Mouse (Mus musculus) ES-E14 (cell line): Measurements from ENCODE around the gene Hirip3. TPM values are rescaled to one million over a fixed set of nuclear protein-coding genes. Genes with fewer than 3 reads are reported as not detected.
A peak's percentile ranks its signal among the peaks of the same experiment; 100 is the strongest.

Source experiments
- DNase-seq: peaks from one replicate; pipeline ENCODE4 v3.0.0-alpha.2; 2013; ENCODE audit warnings: low read depth, low spot score
- H3K27ac ChIP-seq: 2 replicates; pipeline ENCODE4 v1.5.1; 2012; ENCODE audit warnings: low read depth, mild to moderate bottlenecking, low read length, moderate library complexity, mixed read lengths; ENCODE audit not compliant: poor library complexity, insufficient read depth, severe bottlenecking
- H3K36me3 ChIP-seq: 2 replicates; pipeline ENCODE4 v1.6.1; 2012; ENCODE audit warnings: mild to moderate bottlenecking, low read length, moderate library complexity, mixed read lengths; ENCODE audit not compliant: control insufficient read depth, poor library complexity, insufficient read depth, severe bottlenecking
- H3K4me1 ChIP-seq, 2 experiments: fragments of 150-350 bp in 1 of 2; sonication (generic) in 1 of 2; 2 replicates each; pipeline ENCODE4 v1.6.1; 2012; ENCODE audit warnings: low read length in 2 of 2, mild to moderate bottlenecking in 1 of 2, mixed read lengths in 1 of 2; ENCODE audit not compliant: control insufficient read depth in 2 of 2, insufficient read depth in 2 of 2, poor library complexity in 1 of 2
- H3K4me3 ChIP-seq, 2 experiments: fragments of 150-350 bp in 1 of 2; sonication (generic) in 1 of 2; 2 replicates each; pipeline ENCODE4 v1.5.1; 2012; ENCODE audit warnings: low read length in 2 of 2, low read depth in 1 of 2, mild to moderate bottlenecking in 1 of 2, mixed read lengths in 1 of 2; ENCODE audit not compliant: insufficient read depth in 1 of 2, poor library complexity in 1 of 2, severe bottlenecking in 1 of 2
- H3K9ac ChIP-seq: 2 replicates; pipeline ENCODE4 v1.6.1; 2012; ENCODE audit warnings: low read depth, mild to moderate bottlenecking, low read length, mixed read lengths; ENCODE audit not compliant: poor library complexity, insufficient read depth, severe bottlenecking
- H3K9me3 ChIP-seq: fragments of 150-350 bp; sonication (generic); 2 replicates; pipeline ENCODE4 v1.6.1; 2012; ENCODE audit warnings: low read depth, mild to moderate bottlenecking, low read length; ENCODE audit not compliant: control insufficient read depth, insufficient read depth
- CHD2 ChIP-seq: IDR thresholded peaks from 2 replicates; pipeline ENCODE4 v1.6.1; 2014; ENCODE audit warnings: mild to moderate bottlenecking, low read depth, low read length, inconsistent platforms
- HCFC1 ChIP-seq: IDR thresholded peaks from 2 replicates; pipeline ENCODE4 v1.6.1; 2012; ENCODE audit warnings: low read length, inconsistent platforms, borderline replicate concordance; ENCODE audit not compliant: insufficient read depth
- MAFK ChIP-seq: IDR thresholded peaks from 2 replicates; pipeline ENCODE4 v1.6.1; 2014; ENCODE audit warnings: mild to moderate bottlenecking, low read depth, low read length, inconsistent platforms; ENCODE audit not compliant: insufficient read depth
- ZC3H11A ChIP-seq: IDR thresholded peaks from 2 replicates; pipeline ENCODE4 v1.6.1; 2012; ENCODE audit warnings: low read depth, mild to moderate bottlenecking, inconsistent platforms, low read length, borderline replicate concordance
- ZNF384 ChIP-seq: IDR thresholded peaks from 2 replicates; pipeline ENCODE4 v1.6.1; 2012; ENCODE audit warnings: low read depth, low read length, inconsistent platforms
- in situ Hi-C, 2 experiments: fragments of 600-800 bp; cut with MboI; formaldehyde crosslinking; loops; one replicate each; pipeline ENCODE4 v1.15.1; 2025; ENCODE audit warnings: low sequenced_read_pairs in 2 of 2, inconsistent platforms in 1 of 2; ENCODE audit not compliant: unreplicated experiment in 2 of 2
- total RNA-seq: library from RNA; depleted of rRNA; stranded (reverse); fragments of 300-350 nt; gene quantifications from 2 replicates; pipeline ENCODE4 v1.2.3, GENCODE M21; 2012

Hirip3 gene
- total RNA-seq, 1 experiment: 99.7 TPM

GRCm38 (mm10) chr7:126856741-126857420 lies 4.9 kb upstream of the Hirip3 start:
- Histone ChIP-seq H3K4me3 (no peak overlapping the region), H3K9ac (peak overlapping the region; percentile 8; the same call in 1 of the 2 replicates), H3K36me3 (peaks cover 72% of the 10 kb centered on the region), H3K4me1 (peaks cover 6 to 36% of the 10 kb centered on the region in 2 experiments), H3K9me3 (no peaks in the 10 kb centered on the region), H3K27ac (peak overlapping the region; percentile 29; the same call in 1 of the 2 replicates)
- in situ Hi-C loops: no loop called here
- peak; percentile 66 for DNase-seq
- TF ChIP-seq ZC3H11A: no peak
- TF ChIP-seq HCFC1: no peak
- TF ChIP-seq MAFK: no peak
- no peak for TF ChIP-seq CHD2
- TF ChIP-seq ZNF384: no peak

- DNase-seq: no peak
- peaks cover 54% of the 10 kb centered on the region for H3K36me3 ChIP-seq
- H3K9me3 ChIP-seq: no peaks in the 10 kb centered on the region
- peaks cover 0 to 19% of the 10 kb centered on the region in 2 experiments for H3K4me1 ChIP-seq
- peak overlapping the region; percentile 77 to 86 for H3K4me3 ChIP-seq
- no peak for TF ChIP-seq HCFC1
- no peak for TF ChIP-seq ZNF384
- no peak for TF ChIP-seq ZC3H11A
- no peak for TF ChIP-seq CHD2
- no peak for TF ChIP-seq MAFK
- in situ Hi-C loops: no loop called here
- peak overlapping the region; percentile 87 for H3K9ac ChIP-seq
- H3K27ac ChIP-seq: peak overlapping the region; percentile 15; the same call in 1 of the 2 replicates
Observed at GRCm38 (mm10) chr7:126860987-126861386, 785 bp upstream of the Hirip3 start.

DNA sequence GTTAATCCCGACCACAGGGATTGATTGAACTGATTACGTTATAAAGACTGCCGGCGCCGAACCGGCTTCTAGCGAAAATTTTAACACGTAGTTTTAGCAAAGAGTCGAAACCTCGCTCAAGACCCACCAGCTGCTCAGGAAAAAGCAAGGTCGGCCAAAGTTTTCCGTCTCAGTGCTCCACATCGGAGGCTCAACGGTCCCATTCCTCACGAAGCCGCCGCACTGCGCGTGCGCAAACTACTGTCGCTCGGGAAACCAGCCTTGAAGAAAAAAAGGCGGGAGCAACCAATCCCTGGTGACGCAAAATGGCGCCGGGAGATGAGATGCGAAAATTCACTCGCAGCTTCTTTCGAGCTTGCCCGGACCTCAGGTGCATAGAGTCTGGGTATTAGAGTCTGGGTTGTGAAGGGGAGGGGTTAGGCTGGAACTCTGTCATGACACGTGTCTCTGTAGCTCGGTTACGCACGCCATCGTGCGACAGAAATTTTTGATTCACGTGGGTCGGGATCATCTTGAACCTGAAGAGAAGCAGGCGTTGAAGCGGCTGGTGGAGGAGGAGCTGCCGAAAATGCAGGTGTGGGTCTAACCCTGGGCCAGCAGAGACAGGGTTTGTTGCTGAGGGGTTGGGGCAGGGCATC lies 494 bp downstream of the Hirip3 start, which contains the start of gene Ino80e:
Ino80e (minus strand) TSS at position 231 of the 638 bp plus-strand sequence.
- DNase-seq: peak; percentile 96
- in situ Hi-C loops: no loop called here
- peak within 1 kb of the TSS; percentile 84 for H3K27ac ChIP-seq
- H3K9me3 ChIP-seq: no peaks in the 10 kb centered on the region
- H3K9ac ChIP-seq: peak within 1 kb of the TSS; percentile 87
- H3K4me1 ChIP-seq: peaks cover 0 to 16% of the 10 kb centered on the region in 2 experiments; a peak in 3 of 4 replicates
- H3K36me3 ChIP-seq: peaks cover 55% of the 10 kb centered on the region
- no peak for TF ChIP-seq ZC3H11A
- 0 out of 2 replicates have a peak, but pooled peaks have one; percentile 24 for TF ChIP-seq ZNF384
- H3K4me3 ChIP-seq: peak within 1 kb of the TSS; percentile 77 to 86

DNA sequence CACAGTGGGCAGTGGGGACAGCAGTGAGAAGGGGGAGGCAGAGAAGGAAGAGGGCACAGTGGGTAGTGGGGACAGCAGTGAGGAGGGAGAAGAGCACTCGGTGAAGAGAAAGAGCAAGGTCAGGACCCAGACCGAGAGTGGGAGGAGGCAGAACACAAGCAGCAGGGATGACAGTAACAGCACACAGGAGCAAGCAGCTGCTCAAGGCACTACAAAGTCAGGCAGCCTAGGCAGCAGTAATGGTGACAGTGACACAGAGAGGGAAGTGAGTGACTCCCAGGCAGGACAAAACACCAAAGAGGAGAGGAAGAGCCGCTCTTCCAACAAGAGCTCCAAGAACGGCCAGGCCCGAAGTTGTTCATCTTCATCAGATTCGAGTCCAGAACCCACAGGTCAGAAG lies 2.0 kb downstream of the Hirip3 start:
- no peak for DNase-seq
- Histone ChIP-seq H3K4me1 (peaks cover 0 to 10% of the 10 kb centered on the region in 2 experiments; a peak in 1 of 4 replicates), H3K9me3 (no peaks in the 10 kb centered on the region), H3K27ac (no peak overlapping the region), H3K9ac (peak overlapping the region; percentile 87; the same call in 1 of the 2 replicates), H3K4me3 (peak overlapping the region in 1 of 2 experiments; percentile 77; a peak in 1 of 4 replicates), H3K36me3 (peaks cover 45% of the 10 kb centered on the region)
- no peak for TF ChIP-seq HCFC1
- TF ChIP-seq ZC3H11A: no peak
- TF ChIP-seq MAFK: no peak
- no peak for TF ChIP-seq ZNF384
- no peak for TF ChIP-seq CHD2
- in situ Hi-C loops: no loop called here
